Mouse (Mus musculus) hindbrain, embryonic 16.5 days (tissue): ENCODE data around the gene Olfr904. TPM values are rescaled to one million over a fixed set of nuclear protein-coding genes. Genes with fewer than 3 reads are reported as not detected.
"Not testable (repeated sequence)": the region's sequence is repeated elsewhere in the genome, so short reads cannot be mapped to it uniquely, and the experiment has no call there.

Experiments
- ATAC-seq: fragments of 200-750 bp; cut with Nextera tagmentation; 2 replicates; pipeline ENCODE4 v1.8.0; 2017; ENCODE audit warnings: moderate TSS enrichment, moderate library complexity
- H3K27ac ChIP-seq: fragments of 300-500 bp; sonication (generic); 2 replicates; pipeline ENCODE4 v1.5.1; 2014; ENCODE audit warnings: low read depth, mild to moderate bottlenecking, control low read depth, low read length, moderate library complexity
- H3K27me3 ChIP-seq: fragments of 300-500 bp; sonication (generic); replicated peaks from 2 replicates; pipeline ENCODE4 v1.6.1; 2014; ENCODE audit warnings: low read length; ENCODE audit not compliant: control insufficient read depth, insufficient read depth
- H3K36me3 ChIP-seq: fragments of 300-500 bp; sonication (generic); 2 replicates; pipeline ENCODE4 v1.6.1; 2014; ENCODE audit warnings: mild to moderate bottlenecking, low read length, moderate library complexity, mixed read lengths; ENCODE audit not compliant: control insufficient read depth, insufficient read depth
- H3K4me1 ChIP-seq: fragments of 300-500 bp; sonication (generic); 2 replicates; pipeline ENCODE4 v1.6.1; 2014; ENCODE audit warnings: low read depth, low read length; ENCODE audit not compliant: control insufficient read depth, insufficient read depth
- H3K4me2 ChIP-seq: fragments of 300-500 bp; sonication (generic); 2 replicates; pipeline ENCODE4 v1.6.1; 2014; ENCODE audit warnings: mild to moderate bottlenecking, low read length, control low read depth, moderate library complexity
- H3K4me3 ChIP-seq: fragments of 300-500 bp; sonication (generic); 2 replicates; pipeline ENCODE4 v1.5.1; 2014; ENCODE audit warnings: mild to moderate bottlenecking, low read length, control low read depth, moderate library complexity
- H3K9ac ChIP-seq: fragments of 300-500 bp; sonication (generic); 2 replicates; pipeline ENCODE4 v1.6.1; 2014; ENCODE audit warnings: low read depth, mild to moderate bottlenecking, control low read depth, low read length, moderate library complexity
- H3K9me3 ChIP-seq: fragments of 300-500 bp; sonication (generic); 2 replicates; pipeline ENCODE4 v1.6.1; 2014; ENCODE audit warnings: mild to moderate bottlenecking, low read length, moderate library complexity; ENCODE audit not compliant: control insufficient read depth
- WGBS: fragments of 180-500 bp; shearing (Covaris S2); extraction: QIAGEN DNeasy Blood & Tissue Kit; methylation state at CpG from one replicate; pipeline ENCODE4 v1.1.7; 2014; 5-methylcytosine and 5-hydroxymethylcytosine counted together
- polyA plus RNA-seq: library from polyadenylated mRNA; unstranded; fragments of >200 nt; fragmentation: Nextera tagmentation; extraction: Ambion mirVana; gene quantifications from 2 replicates; pipeline ENCODE4 v1.2.1, GENCODE M21; 2015

Gene Olfr904
- not detected in 2 replicates for polyA plus RNA-seq

GRCm38 (mm10) chr9:38462844-38463243 is at the start of gene Olfr904:
Gene Olfr904 (plus strand): TSS chr9:38463144.
- Histone ChIP-seq H3K9ac (no peak within 1 kb of the TSS), H3K4me2 (no peak within 1 kb of the TSS), H3K9me3 (no peaks in the 10 kb centered on the region), H3K27ac (no peak within 1 kb of the TSS), H3K4me3 (no peak within 1 kb of the TSS), H3K36me3 (no peaks in the 10 kb centered on the region), H3K27me3 (no peaks in the 10 kb centered on the region), H3K4me1 (no peaks in the 10 kb centered on the region)
- no peak for ATAC-seq

DNA sequence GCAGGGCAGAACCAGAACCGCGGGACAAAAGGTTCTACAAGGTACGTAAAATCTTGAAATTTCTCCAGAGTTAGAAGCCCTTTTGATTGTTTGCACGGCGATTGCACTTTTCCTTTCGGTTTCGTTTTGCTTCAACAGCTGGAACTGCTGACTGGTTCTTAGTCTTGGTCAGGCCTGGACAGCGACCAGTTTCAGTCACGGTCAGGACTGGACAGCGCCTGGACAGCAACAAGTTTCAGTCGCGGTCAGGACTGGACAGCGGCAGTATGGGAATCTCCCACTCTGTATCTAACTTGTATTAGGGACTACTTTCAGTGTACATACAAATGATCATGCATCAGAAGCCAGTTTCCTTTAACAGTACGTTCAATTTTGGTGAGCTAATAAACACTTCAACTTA is 49.4 kb upstream of the Olfr904 start:
- H3K36me3 ChIP-seq, H3K9me3 ChIP-seq, H3K4me3 ChIP-seq, H3K9ac ChIP-seq, H3K4me2 ChIP-seq, H3K27ac ChIP-seq, H3K27me3 ChIP-seq, ATAC-seq, H3K4me1 ChIP-seq: not testable (repeated sequence)
- whole genome bisulfite sequencing: 94% methylated on average over 14 of the region's 14 CpGs

- no peak for ATAC-seq
- Histone ChIP-seq H3K27ac (no peak overlapping the region), H3K9ac (no peak overlapping the region), H3K27me3 (no peaks in the 10 kb centered on the region), H3K4me2 (no peak overlapping the region), H3K4me1 (no peaks in the 10 kb centered on the region), H3K9me3 (no peaks in the 10 kb centered on the region), H3K4me3 (no peak overlapping the region), H3K36me3 (no peaks in the 10 kb centered on the region)
These were observed 39.1 kb upstream of the Olfr904 start for GRCm38 (mm10) chr9:38423801-38424200.

- Histone ChIP-seq H3K9me3 (no peaks in the 10 kb centered on the region), H3K27me3 (no peaks in the 10 kb centered on the region), H3K4me2 (no peak overlapping the region), H3K9ac (no peak overlapping the region), H3K36me3 (no peaks in the 10 kb centered on the region), H3K27ac (no peak overlapping the region), H3K4me1 (no peaks in the 10 kb centered on the region), H3K4me3 (no peak overlapping the region)
- no peak for ATAC-seq
- 62% methylated on average over 1 of the region's 1 CpGs for WGBS
These were observed 35.9 kb upstream of the Olfr904 start for GRCm38 (mm10) chr9:38427026-38427425.

DNA sequence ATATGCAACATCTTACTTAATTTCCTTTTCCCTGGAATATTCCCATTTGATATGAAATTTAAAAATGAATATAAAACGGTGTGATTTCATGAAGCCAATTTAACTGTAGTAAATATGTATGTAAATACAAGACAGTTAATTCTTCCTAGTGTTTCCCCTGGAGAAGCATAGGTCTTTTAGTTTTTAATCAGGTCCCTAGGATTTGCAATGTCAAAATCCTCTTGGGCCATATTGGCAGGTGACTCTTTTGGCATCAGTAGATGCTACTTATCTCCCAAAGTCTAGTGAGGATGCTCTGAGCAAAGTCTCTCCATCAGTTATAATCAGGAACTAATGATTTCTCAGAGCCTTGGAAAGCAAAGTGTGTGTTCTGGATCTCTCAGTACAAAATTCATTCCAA is 33.8 kb upstream of the Olfr904 start, which contains the start of gene Olfr901:
Gene Olfr901, plus strand, starts transcription at position 301 of the 400 bp plus-strand sequence.
- no peak within 1 kb of the TSS for H3K4me3 ChIP-seq

DNA sequence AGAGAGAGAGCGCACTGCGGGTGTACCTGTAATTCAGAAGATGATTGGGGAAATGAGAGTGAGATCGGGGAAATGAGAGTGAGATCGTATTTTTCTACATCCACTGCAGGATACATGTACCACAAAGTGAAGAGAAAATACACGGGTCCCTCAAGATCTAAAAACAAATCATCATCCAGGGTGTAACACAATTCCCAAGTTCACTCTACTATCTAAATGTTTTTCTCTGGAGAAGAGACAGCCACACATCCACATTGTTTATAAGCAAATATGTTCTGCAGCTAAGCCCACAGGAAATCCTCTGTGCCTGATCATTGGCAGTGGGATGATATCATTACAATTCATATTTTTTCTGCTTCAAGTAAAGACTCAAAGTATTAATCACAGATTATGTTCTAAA is 15.6 kb upstream of the Olfr904 start, which contains the start of gene Olfr902:
Gene Olfr902, plus strand, starts transcription at position 301 of the 400 bp plus-strand sequence.
- ATAC-seq: no peak

More for the DNA sequence above, 33.8 kb upstream of the Olfr904 start, which contains the start of gene Olfr901:
- Histone ChIP-seq H3K4me2 (no peak within 1 kb of the TSS), H3K27ac (no peak within 1 kb of the TSS), H3K9me3 (no peaks in the 10 kb centered on the region), H3K27me3 (no peaks in the 10 kb centered on the region), H3K4me1 (no peaks in the 10 kb centered on the region), H3K36me3 (no peaks in the 10 kb centered on the region), H3K9ac (no peak within 1 kb of the TSS)
- ATAC-seq: no peak
- WGBS: 91% methylated on average over 1 of the region's 1 CpGs

DNA sequence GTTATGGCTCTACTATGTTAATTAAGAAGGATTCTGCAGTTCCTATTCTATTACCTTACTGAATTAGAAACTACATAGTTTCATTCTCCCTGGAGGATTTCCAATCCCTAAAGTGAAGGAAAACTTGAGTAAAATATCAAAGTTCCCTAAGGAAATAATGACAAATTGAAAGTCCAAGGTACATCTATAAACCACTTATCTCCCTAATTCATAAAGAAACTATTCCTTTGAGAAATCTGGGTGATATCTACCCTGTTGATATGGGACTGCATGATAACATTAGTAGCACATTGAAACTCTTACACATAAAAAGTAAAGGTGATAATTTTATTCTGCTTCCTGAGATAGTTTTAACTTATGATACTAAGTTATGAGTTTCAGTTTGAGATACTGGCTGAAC is 7.9 kb downstream of the Olfr904 start, which contains the start of gene Olfr905:
Gene Olfr905, plus strand, starts transcription at position 301 of the 400 bp plus-strand sequence.
- H3K36me3 ChIP-seq: no peaks in the 10 kb centered on the region
- H3K4me2 ChIP-seq: no peak within 1 kb of the TSS
- H3K4me3 ChIP-seq: no peak within 1 kb of the TSS
- H3K9ac ChIP-seq: no peak within 1 kb of the TSS
- H3K27ac ChIP-seq: no peak within 1 kb of the TSS
- H3K27me3 ChIP-seq: no peaks in the 10 kb centered on the region
- no peaks in the 10 kb centered on the region for H3K9me3 ChIP-seq
- no peaks in the 10 kb centered on the region for H3K4me1 ChIP-seq
- no peak for ATAC-seq

More for the DNA sequence above, 15.6 kb upstream of the Olfr904 start, which contains the start of gene Olfr902:
- Histone ChIP-seq H3K27ac (no peak within 1 kb of the TSS), H3K36me3 (no peaks in the 10 kb centered on the region), H3K9me3 (no peaks in the 10 kb centered on the region), H3K4me2 (no peak within 1 kb of the TSS), H3K4me3 (no peak within 1 kb of the TSS), H3K27me3 (no peaks in the 10 kb centered on the region), H3K4me1 (no peaks in the 10 kb centered on the region), H3K9ac (no peak within 1 kb of the TSS)
- WGBS: 93% methylated on average over 5 of the region's 5 CpGs

DNA sequence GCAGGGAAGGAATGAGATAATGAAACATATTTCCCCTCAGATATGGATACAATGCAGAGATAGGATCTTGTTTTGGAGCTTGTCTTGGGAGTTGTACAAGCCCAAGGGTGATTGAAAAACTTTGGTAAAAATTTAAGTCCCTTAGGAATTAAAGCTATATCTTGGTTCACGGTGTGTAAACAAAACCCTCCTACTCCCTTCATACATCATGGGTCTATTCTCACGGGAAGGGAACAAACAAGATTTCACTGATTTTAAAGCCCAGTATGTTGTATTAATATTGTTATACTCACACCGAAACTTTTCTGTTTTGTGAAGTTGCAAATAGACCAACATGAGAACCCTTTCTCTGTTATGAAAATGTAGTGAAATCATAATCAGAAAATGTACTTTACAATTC is 23.8 kb downstream of the Olfr904 start, which contains the start of gene Olfr906:
Gene Olfr906, plus strand, starts transcription at position 301 of the 400 bp plus-strand sequence.
- ATAC-seq: no peak
- H3K27me3 ChIP-seq: no peaks in the 10 kb centered on the region

GRCm38 (mm10) chr9:38495501-38495900 is 32.6 kb downstream of the Olfr904 start, which contains the start of gene Olfr907:
Gene Olfr907 (plus strand): TSS chr9:38495801.
- Histone ChIP-seq H3K27ac (no peak within 1 kb of the TSS), H3K9ac (no peak within 1 kb of the TSS), H3K36me3 (no peaks in the 10 kb centered on the region), H3K4me2 (no peak within 1 kb of the TSS), H3K27me3 (no peaks in the 10 kb centered on the region), H3K9me3 (no peaks in the 10 kb centered on the region), H3K4me3 (no peak within 1 kb of the TSS), H3K4me1 (no peaks in the 10 kb centered on the region)
- no peak for ATAC-seq
- 82% methylated on average over 2 of the region's 2 CpGs for WGBS

More for the DNA sequence above, 23.8 kb downstream of the Olfr904 start, which contains the start of gene Olfr906:
- no peaks in the 10 kb centered on the region for H3K9me3 ChIP-seq
- no peak within 1 kb of the TSS for H3K27ac ChIP-seq
- 94% methylated on average over 3 of the region's 3 CpGs for WGBS
- H3K36me3 ChIP-seq: no peaks in the 10 kb centered on the region
- H3K4me1 ChIP-seq: no peaks in the 10 kb centered on the region
- H3K4me3 ChIP-seq: no peak within 1 kb of the TSS
- H3K4me2 ChIP-seq: no peak within 1 kb of the TSS
- H3K9ac ChIP-seq: no peak within 1 kb of the TSS
